Mouse (Mus musculus) spleen, adult 2 months (tissue): Measurements from ENCODE around the gene Plaur.

Experiments
- CTCF ChIP-seq: fragments of 200-500 bp; IDR thresholded peaks from 2 replicates; pipeline ENCODE4 v1.5.1; 2011; ENCODE audit warnings: mild to moderate bottlenecking, inconsistent platforms; ENCODE audit not compliant: insufficient read depth, insufficient read length, insufficient replicate concordance; ENCODE audit errors: extremely low read depth
- POLR2A ChIP-seq: fragments of 200-500 bp; IDR thresholded peaks from 2 replicates; pipeline ENCODE4 v1.6.1; 2011; ENCODE audit warnings: low read depth, low read length, inconsistent platforms

- TF ChIP-seq POLR2A = no peak
- TF ChIP-seq CTCF = no peak
Observed at GRCm38 (mm10) chr7:24422251-24422650, 40.0 kb upstream of the Plaur start.
